Mouse (Mus musculus) lung, postnatal 25 days (tissue): ENCODE data around the gene Frs2.
A peak's percentile ranks its signal among the peaks of the same experiment; 100 is the strongest.
"Not testable (repeated sequence)": the region's sequence is repeated elsewhere in the genome, so short reads cannot be mapped to it uniquely, and the experiment has no call there.

Experiments
- DNase-seq: peaks from one replicate; pipeline ENCODE4 v3.0.0; 2022; ENCODE audit warnings: low spot score

Frs2 gene

GRCm38 (mm10) chr10:117146421-117146820, 1.9 kb downstream of the Frs2 start:
- DNase-seq: no peak

DNA sequence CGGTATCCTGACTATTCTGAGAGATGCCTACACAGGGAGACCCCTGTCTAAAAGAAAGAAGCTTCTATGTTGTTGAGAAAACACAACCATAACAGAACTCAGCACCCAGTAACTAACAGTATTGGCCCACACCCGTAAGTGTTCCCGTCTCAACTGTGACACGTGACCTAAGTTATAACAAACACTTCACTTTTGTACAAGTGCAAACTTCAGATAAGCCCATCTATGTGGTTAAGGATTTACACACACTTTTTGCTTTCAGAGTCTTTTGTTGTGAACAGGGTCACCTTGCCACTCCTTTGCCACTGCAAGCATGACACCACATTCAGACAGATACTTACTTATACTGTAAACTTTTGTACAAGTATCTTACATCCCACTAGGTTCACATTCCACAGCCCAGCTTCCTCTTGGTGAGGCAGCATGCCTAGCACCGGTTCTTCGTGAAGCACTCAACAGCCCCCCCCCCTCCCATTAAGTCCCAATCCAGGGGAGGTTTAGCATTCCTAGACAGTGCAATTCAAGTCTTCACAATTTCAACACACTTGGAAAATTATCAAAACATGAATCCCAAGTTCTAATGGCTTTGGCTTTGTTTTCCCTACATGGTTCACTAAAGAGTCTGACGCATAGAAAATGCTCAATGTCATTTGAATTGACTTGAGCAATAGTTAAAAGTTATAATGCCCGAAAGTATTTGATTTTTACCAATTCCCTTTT, 2.6 kb downstream of the Frs2 start:
- peak; percentile 81 for DNase-seq

GRCm38 (mm10) chr10:117144628-117145027, 3.7 kb downstream of the Frs2 start:
- peak; percentile 14 for DNase-seq

DNA sequence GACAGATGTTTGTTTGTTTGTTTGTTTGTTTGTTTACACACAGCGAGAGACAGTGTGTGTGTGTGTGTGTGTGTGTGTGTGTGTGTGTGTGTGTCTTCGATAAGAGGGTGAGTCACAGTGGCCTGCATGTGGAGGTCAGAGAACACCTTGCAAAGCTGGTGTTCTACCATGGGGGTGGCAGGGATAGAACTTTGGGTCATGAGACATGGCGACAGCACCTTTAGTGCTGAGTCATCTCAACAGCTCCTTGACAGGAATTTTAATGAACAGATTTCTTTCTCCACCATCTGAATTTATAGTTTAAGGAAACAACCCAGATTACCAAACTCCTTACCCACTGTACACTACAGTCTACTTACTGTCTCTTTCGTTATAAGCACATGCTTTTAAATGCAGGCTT, 4.3 kb downstream of the Frs2 start:
- no peak for DNase-seq

GRCm38 (mm10) chr10:117143311-117143710, 5.0 kb downstream of the Frs2 start:
- no peak for DNase-seq

DNA sequence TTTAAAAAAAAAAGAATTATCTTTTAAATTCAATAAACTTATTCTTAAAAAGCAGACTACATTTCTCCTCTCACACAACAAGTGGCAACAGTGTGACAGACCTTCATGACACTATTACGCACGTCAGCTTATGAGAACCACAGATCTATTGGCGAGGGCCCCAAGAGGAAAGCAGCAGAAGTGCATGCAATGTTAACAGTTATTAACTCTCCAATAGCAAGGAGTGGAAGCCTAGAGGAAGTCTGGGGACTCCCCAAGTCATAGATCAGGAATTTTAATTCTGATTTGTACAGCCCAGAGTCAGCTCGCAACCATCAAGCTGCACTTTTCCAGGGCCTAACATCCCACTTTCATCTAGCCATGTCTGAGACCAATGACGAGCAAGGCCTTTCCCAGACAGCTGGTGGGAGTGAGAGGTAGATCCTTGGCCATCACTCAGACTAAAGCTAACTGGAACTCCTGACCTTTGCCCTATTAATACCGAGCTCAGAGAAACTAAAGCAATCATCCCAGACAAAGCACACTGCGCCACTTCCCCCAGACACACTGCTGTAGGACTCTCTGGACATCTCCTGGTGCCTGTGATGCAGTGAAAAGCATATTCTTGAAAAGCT, 6.3 kb downstream of the Frs2 start:
- no peak for DNase-seq

DNA sequence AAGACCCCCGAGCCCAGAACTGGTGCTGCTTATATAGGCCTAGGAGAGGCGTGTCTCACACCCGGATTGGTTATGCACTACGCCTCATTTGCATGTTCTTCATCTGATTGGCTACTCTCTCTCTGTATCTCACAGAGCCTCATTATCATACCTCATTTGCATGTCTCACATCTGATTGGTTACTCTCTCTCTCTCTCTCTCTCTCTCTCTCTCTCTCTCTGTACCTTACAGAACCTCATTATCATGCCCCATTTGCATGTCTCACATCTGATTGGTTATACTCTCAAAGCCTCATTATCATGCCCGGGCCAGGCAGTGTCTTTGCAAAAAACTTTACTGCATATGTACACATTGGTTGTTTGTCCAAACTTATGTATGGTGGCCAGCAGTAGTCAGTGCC, 16.8 kb downstream of the Frs2 start:
- DNase-seq: not testable (repeated sequence)

- DNase-seq: peak; percentile 60
Observed at GRCm38 (mm10) chr10:117130037-117130436, 18.3 kb downstream of the Frs2 start.

DNA sequence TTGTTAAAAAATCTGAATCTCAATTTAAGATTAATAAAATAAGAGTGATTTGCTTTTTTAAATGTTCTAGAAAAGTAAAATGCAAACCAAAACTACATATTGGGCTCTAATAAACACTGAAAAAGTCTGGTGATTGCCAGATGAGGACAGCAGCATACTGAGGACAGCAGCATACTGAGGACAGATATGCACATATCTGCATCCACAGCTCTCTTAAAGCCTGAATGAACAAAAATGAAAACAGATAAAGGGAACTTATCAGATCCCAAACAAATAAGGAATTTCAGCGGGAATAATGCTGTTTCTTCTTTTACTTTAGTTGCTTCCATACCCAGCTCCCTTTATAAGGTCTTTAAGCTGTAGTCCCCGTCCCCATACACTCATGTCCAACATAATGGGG, 19.6 kb downstream of the Frs2 start:
- DNase-seq: no peak

DNA sequence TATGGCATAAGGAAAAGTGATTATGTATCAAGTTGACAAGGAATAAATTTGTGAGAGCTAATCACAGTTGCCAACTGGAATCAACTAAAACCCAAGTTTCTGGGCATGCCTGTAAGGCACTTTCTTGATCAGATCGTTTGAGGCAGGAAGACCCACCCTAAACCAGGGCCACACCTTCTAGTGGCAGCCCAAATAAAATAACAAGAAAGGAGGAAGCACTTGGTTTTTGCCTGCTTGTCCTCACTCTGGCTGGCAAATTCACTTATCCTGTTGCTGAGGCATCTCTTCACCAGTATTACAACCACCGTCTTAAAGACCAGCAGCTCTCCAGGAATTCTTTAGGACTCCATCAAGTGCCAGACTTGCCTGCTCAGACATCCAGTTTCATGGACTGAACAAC, 20.9 kb downstream of the Frs2 start:
- DNase-seq: no peak

DNA sequence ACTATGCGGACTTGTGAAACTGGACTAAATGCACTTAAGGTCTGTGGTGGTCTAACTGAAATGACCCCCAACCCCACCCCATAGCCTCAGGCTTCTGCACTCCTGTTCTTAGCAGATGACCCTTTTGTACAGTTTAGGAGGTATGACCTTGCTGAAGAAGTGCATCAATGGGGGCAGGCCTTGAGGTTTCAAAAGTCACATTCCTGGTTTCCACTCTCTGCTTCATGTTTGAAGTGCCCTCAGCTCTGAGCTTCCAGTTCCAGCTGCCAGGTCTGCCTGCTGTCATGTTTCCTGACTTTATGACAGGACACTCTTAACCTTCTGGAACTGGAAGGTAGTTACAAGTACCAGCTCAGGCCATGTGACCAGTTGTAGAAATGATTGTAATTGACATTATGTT, 21.6 kb downstream of the Frs2 start:
- peak; percentile 23 for DNase-seq

GRCm38 (mm10) chr10:117126233-117126632, 22.1 kb downstream of the Frs2 start:
- DNase-seq: no peak

GRCm38 (mm10) chr10:117121448-117121847, 26.9 kb downstream of the Frs2 start:
- no peak for DNase-seq

DNA sequence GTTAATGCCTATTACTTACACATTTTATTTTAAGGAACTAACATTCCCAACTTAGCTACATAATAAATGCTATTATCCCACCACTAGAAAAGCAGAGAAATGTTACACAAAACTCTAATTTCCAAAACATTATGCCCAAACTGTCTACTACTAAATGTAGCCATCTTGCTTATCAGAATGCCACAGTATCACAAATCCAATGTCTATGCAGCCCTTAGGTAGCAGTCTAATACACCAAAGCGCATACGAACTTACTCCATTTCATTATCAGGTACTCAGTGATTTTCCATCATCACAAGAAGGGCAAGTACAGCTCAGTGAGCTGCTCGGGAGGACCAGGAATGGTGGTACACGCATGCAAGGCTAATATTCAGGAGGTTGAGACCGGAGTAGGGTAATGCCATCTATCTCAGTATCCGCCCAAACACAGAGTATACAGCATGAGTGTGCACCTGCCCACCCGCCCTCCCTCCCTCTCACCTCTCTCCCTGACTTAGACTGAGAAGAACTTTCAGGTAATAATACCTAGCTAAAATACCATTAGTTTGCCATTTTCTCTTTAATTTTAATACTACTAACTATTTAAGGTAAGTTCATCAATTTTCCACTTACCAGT, 28.2 kb downstream of the Frs2 start:
- DNase-seq: no peak

GRCm38 (mm10) chr10:117119531-117119930, 28.8 kb downstream of the Frs2 start:
- no peak for DNase-seq

- DNase-seq: no peak
Observed at GRCm38 (mm10) chr10:117118421-117118831, 29.9 kb downstream of the Frs2 start.

GRCm38 (mm10) chr10:117115652-117116051, 32.7 kb downstream of the Frs2 start:
- no peak for DNase-seq

DNA sequence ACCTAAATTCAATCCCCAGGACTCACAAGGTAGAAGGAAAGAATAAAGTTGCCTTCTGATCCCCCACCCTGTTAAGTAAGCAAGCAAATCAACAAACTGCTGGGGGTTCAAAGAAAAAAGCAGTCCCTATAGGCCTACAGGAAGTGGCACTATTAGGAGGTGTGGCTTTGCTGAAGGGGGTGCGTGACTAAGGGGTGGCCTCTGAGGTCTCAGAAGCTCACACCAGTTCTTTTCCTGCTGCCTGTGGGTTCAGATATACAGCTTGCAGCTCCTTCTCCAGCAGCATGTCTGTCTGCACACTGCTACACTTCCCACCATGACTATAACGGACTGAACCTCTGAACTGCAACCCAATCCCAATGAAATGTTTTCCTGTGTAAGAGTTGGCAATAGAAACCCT, 35.8 kb downstream of the Frs2 start:
- DNase-seq: no peak

DNA sequence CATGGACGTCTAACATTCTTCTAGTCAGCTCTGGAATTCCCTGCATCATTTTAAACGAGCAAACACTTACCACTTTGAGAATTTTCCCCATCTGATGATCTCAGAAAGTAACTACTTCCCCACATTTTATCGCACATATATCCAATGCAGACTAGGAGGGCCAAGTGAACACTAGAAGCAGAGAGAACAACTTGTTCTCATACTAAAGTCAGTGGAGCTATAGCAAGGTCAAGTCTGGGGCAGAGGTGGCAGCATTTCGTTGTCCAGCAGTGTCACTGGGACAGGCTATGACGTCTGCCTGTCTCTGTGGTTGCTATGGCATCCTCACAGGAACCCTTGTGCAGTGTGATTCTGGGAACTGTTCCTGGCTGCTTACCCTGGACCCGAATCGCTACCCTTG, 36.9 kb downstream of the Frs2 start:
- no peak for DNase-seq

GRCm38 (mm10) chr10:117110271-117110670, 38.1 kb downstream of the Frs2 start:
- no peak for DNase-seq

DNA sequence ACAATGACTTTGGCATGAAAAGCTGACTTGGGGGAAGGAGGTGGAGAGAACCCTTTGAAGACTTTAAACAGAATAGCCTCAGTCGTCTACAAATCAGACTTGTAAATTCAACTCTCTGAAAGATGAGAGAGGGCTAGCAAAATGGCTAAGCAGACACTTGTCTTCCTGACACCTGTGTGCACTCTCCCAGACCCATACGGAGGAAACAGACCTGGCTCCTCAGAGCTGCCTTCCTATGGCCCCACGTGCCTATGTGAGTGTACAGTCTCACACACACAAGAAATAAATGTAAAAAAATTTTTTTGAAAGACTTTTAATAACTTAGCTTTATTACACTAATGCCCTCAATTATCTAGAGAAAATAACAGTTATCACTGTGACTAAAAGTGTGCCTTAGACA, 41.6 kb downstream of the Frs2 start:
- no peak for DNase-seq

GRCm38 (mm10) chr10:117106244-117106643, 42.1 kb downstream of the Frs2 start:
- no peak for DNase-seq

- DNase-seq: no peak
Observed at GRCm38 (mm10) chr10:117105015-117105414, 43.3 kb downstream of the Frs2 start.
